16 mouse cellular contexts compared by ENCODE assay signal in the genomic region with DNA sequence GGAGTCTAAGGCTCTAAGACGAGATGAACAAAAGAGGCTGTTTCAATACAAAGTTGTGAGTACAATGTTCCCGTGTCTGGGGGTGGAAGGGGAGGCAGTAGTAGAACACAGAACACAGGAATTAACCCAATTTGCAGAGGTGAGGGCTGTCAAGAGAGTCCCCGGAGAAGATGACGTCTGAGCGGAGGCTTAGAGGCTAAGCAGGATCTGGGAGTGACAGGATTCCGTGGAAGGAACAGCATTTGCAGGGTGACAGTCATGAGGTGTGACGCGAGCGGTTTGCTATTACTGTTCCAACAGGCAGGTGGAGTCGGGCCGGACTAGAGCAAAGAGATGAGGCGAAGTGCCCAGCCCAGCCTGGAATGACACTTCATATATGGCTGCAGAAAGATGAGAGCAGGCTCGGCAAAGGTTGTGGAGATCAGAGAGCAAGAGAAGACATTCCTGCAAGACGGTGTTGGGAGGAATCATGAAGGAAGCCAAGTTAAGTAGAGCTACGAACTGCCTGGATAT.
"Had no signal": no experiment of that assay in that cellular context is flagged by ENCODE, and none has a peak within 500 bp of the region (broad histone marks: within the 10 kb centered on the region; RNA-seq: fewer than 3 reads in every experiment).

No protein-coding gene starts in this region.

- H3K27ac ChIP-seq: left cerebral cortex, adult 2 months; limb, embryonic 10.5 days; liver, embryonic 15.5 days; macrophage; midbrain, embryonic 12.5 days; neural tube, embryonic 15.5 days had no signal

- H3K36me3 ChIP-seq: limb, embryonic 10.5 days; liver, embryonic 15.5 days; midbrain, embryonic 12.5 days had no signal

- H3K27me3 ChIP-seq: liver, embryonic 15.5 days; midbrain, embryonic 12.5 days; neural tube, embryonic 15.5 days had no signal

- H3K9ac ChIP-seq: liver, embryonic 15.5 days; midbrain, embryonic 12.5 days; neural tube, embryonic 15.5 days had no signal

- H3K4me2 ChIP-seq: liver, embryonic 11.5 days; liver, embryonic 15.5 days; midbrain, embryonic 12.5 days; neural tube, embryonic 15.5 days had no signal

- H3K9me3 ChIP-seq: limb, embryonic 10.5 days; liver, embryonic 15.5 days; midbrain, embryonic 12.5 days; neural tube, embryonic 15.5 days had no signal

- DNase-seq: kidney, adult 8-10 months; kidney, postnatal 25 days; lung, adult 2 months; lung, postnatal 10 days; right cerebral cortex, postnatal 4 days; spleen, adult 18-20 months; thymus, postnatal 4 days had no signal

- H3K4me3 ChIP-seq: left cerebral cortex, adult 2 months; limb, embryonic 10.5 days; liver, embryonic 15.5 days; megakaryocyte, embryonic 14.5 days; midbrain, embryonic 12.5 days; myocyte; neural tube, embryonic 15.5 days had no signal
